12 mouse cellular contexts compared by ENCODE assay signal in the genomic region with DNA sequence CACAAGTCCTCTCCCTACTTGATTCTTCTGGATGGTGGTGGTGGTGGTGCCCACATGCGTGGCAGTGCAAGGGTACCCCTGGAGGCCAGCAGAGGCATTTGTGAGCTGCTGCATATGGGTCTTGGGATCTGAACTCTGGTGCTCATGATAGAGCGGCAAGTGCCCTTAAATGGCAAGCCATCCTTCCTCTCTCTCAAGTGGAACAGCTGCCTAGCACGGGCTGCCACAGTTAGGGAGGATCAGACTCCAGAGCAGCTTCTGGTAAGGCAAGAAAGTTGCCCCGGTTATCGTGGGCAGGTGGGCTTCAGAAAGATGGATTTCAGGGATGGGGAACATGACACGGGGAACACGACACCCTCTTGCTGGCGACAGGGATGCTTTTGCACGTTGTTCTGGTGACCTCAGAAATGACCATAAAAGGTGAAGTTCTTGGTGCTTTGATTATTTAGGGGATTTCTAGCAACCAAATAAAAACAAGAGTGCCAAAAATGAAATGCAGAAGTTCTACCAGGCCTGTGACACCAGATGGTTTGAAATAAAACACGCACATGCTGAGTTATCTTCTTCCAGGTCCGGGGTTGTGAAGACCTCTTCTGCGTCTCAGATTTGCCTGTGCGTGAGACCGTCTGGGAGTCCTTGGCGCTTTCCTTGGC. TPM values are rescaled to one million over a fixed set of nuclear protein-coding genes. Genes with fewer than 3 reads are reported as not detected.
DNase-seq lines count a peak whose midpoint lies in the region; ATAC-seq and TF ChIP-seq lines count a peak whose summit lies in the region.
"Had no signal": no experiment of that assay in that cellular context is flagged by ENCODE, and none has a peak within 500 bp of the region (broad histone marks: within the 10 kb centered on the region; RNA-seq: fewer than 3 reads in every experiment).

No protein-coding gene starts in this region.

- H3K9me3 ChIP-seq in heart, embryonic 16.5 days (replicated peaks; ENCODE audit: control insufficient read depth, low read length): no peaks in the 10 kb centered on the region
- H3K9me3 ChIP-seq in heart, embryonic 11.5 days (replicated peaks; ENCODE audit: control insufficient read depth, low read length): no peaks in the 10 kb centered on the region
- no peaks in the 10 kb centered on the region for H3K9me3 ChIP-seq in liver, embryonic 14.5 days (ENCODE audit: control insufficient read depth, low read length)
- H3K9me3 ChIP-seq: limb, embryonic 13.5 days; midbrain, embryonic 10.5 days had no signal

- TF ChIP-seq POLR2A in bone marrow, adult 2 months (IDR thresholded peaks at IDR 0.05; ENCODE audit: borderline replicate concordance, control insufficient read depth, low read depth, low read length): no peak

- H3K36me3 ChIP-seq in heart, embryonic 16.5 days (ENCODE audit: control insufficient read depth, insufficient read depth): no peaks in the 10 kb centered on the region
- no peaks in the 10 kb centered on the region for H3K36me3 ChIP-seq in heart, embryonic 11.5 days (ENCODE audit: control insufficient read depth, insufficient read depth, low read length)
- no peaks in the 10 kb centered on the region for H3K36me3 ChIP-seq in liver, embryonic 14.5 days (replicated peaks; ENCODE audit: control insufficient read depth, insufficient read depth, low read depth)
- H3K36me3 ChIP-seq: limb, embryonic 13.5 days; midbrain, embryonic 10.5 days had no signal

- H3K27me3 ChIP-seq in heart, embryonic 16.5 days (ENCODE audit: control insufficient read depth, insufficient read depth, low read length): no peaks in the 10 kb centered on the region
- no peaks in the 10 kb centered on the region for H3K27me3 ChIP-seq in heart, embryonic 11.5 days (ENCODE audit: control insufficient read depth, insufficient read depth, low read length)
- H3K27me3 ChIP-seq in liver, embryonic 14.5 days (ENCODE audit: control insufficient read depth, insufficient read depth, low read length): no peaks in the 10 kb centered on the region

- no peak overlapping the region for H3K9ac ChIP-seq in heart, embryonic 16.5 days (ENCODE audit: low read length)
- H3K9ac ChIP-seq in heart, embryonic 11.5 days (ENCODE audit: low read depth, low read length): no peak overlapping the region
- no peak overlapping the region for H3K9ac ChIP-seq in liver, embryonic 14.5 days (replicated peaks)
- H3K9ac ChIP-seq: limb, embryonic 13.5 days had no signal

- peak; percentile 9; the same call in 1 of the 2 replicates for ATAC-seq in heart, embryonic 16.5 days (replicated peaks; ENCODE audit: extremely low read depth, insufficient read depth, low FRiP score)
- ATAC-seq in heart, embryonic 11.5 days (replicated peaks; ENCODE audit: insufficient number of reproducible peaks, low FRiP score, low TSS enrichment): no peak
- no peak for ATAC-seq in liver, embryonic 14.5 days (ENCODE audit: insufficient read depth)
- 0 out of 2 replicates have a peak, but pooled peaks have one; percentile 14 for ATAC-seq in monocyte, adult 5-6 weeks (replicated peaks; ENCODE audit: insufficient number of reproducible peaks, low FRiP score, low TSS enrichment, poor library complexity, severe bottlenecking)

- peak; percentile 40 for TF ChIP-seq CTCF in liver, embryonic 14.5 days (IDR thresholded peaks at IDR 0.05; ENCODE audit: low read depth)
- TF ChIP-seq CTCF in bone marrow, adult 2 months (IDR thresholded peaks at IDR 0.05; ENCODE audit: control insufficient read depth, insufficient read depth, low read length): peak; percentile 41

- 70% methylated on average over 15 of the region's 15 CpGs for WGBS in heart, embryonic 16.5 days
- WGBS in heart, embryonic 11.5 days (ENCODE audit: insufficient replicate concordance): 75% methylated on average over 15 of the region's 15 CpGs
- WGBS in liver, embryonic 14.5 days (ENCODE audit: insufficient replicate concordance): 72% methylated on average over 15 of the region's 15 CpGs
- WGBS in bone marrow, adult 2 months: 72% methylated on average over 15 of the region's 15 CpGs

- no peak for DNase-seq in liver, embryonic 14.5 days (ENCODE audit: low read depth in 3 of 3, low spot score in 3 of 3)
- DNase-seq in liver: no peak
- DNase-seq in cerebellum, postnatal 4 days (ENCODE audit: low spot score in 2 of 2): no peak
- DNase-seq: adrenal gland, adult 8-10 months; heart, postnatal 36 days had no signal

- no peak overlapping the region for H3K4me2 ChIP-seq in heart, embryonic 16.5 days (ENCODE audit: low read depth, low read length)
- no peak overlapping the region for H3K4me2 ChIP-seq in heart, embryonic 11.5 days
- peak overlapping the region; percentile 8; the same call in 1 of the 2 replicates for H3K4me2 ChIP-seq in liver, embryonic 14.5 days (ENCODE audit: low read depth)
- H3K4me2 ChIP-seq: limb, embryonic 13.5 days had no signal

- H3K4me1 ChIP-seq in heart, embryonic 16.5 days (ENCODE audit: control insufficient read depth, insufficient read depth, low read length): peaks cover 13% of the 10 kb centered on the region
- H3K4me1 ChIP-seq in heart, embryonic 11.5 days (ENCODE audit: control insufficient read depth, insufficient read depth, low read length): peaks cover 12% of the 10 kb centered on the region; the same call in 1 of the 2 replicates
- H3K4me1 ChIP-seq in liver, embryonic 14.5 days (replicated peaks; ENCODE audit: control insufficient read depth in 2 of 2, insufficient read depth in 2 of 2, low read length in 1 of 2): peaks cover 21 to 37% of the 10 kb centered on the region in 2 experiments
- peaks cover 1% of the 10 kb centered on the region; the same call in 1 of the 2 replicates for H3K4me1 ChIP-seq in bone marrow, adult 2 months (ENCODE audit: control insufficient read depth, insufficient read depth, low read length)

- no peak for TF ChIP-seq EP300 in liver, embryonic 14.5 days (IDR thresholded peaks at IDR 0.05; ENCODE audit: low read depth)

- H3K27ac ChIP-seq in heart, embryonic 16.5 days (ENCODE audit: low read length): no peak overlapping the region
- no peak overlapping the region for H3K27ac ChIP-seq in heart, embryonic 11.5 days (ENCODE audit: low read depth, low read length)
- H3K27ac ChIP-seq in liver, embryonic 14.5 days: no peak overlapping the region
- peak overlapping the region; percentile 67 for H3K27ac ChIP-seq in bone marrow, adult 2 months (ENCODE audit: control insufficient read depth, insufficient read depth, low read depth, low read length, poor library complexity)
- H3K27ac ChIP-seq: midbrain, embryonic 10.5 days had no signal

- no peak overlapping the region for H3K4me3 ChIP-seq in heart, embryonic 16.5 days (ENCODE audit: low read length)
- H3K4me3 ChIP-seq in heart, embryonic 11.5 days (ENCODE audit: low read depth, low read length): no peak overlapping the region
- H3K4me3 ChIP-seq in liver, embryonic 14.5 days (ENCODE audit: insufficient read depth in 1 of 2, low read depth in 2 of 2, low read length in 2 of 2): no peak overlapping the region
- no peak overlapping the region for H3K4me3 ChIP-seq in bone marrow, adult 2 months (replicated peaks; ENCODE audit: control insufficient read depth, low read depth, low read length)
- H3K4me3 ChIP-seq: limb, embryonic 13.5 days; midbrain, embryonic 10.5 days had no signal

RNA-seq across cellular contexts. Expression of a gene that starts 7.3 kb away (rescaled TPM):
- polyA plus RNA-seq in heart, embryonic 16.5 days (2015; fragmentation: Nextera tagmentation; extraction: Ambion mirVana): 107 and 120 TPM in 2 replicates
- polyA plus RNA-seq in heart, embryonic 11.5 days (2014; fragmentation: Nextera tagmentation; extraction: Ambion mirVana): 80.5 and 84.1 TPM in 2 replicates
- 41.8 and 46.7 TPM in 2 replicates for polyA plus RNA-seq in liver, embryonic 14.5 days (2012; rRNA removed)
- 83.2 and 86.5 TPM in 2 replicates for polyA plus RNA-seq in liver, embryonic 14.5 days (2014; fragmentation: Nextera tagmentation; extraction: Ambion mirVana)
- 69.2 and 70.5 TPM in 2 replicates for polyA plus RNA-seq in bone marrow, adult 2 months (2011; ENCODE audit: insufficient read depth, insufficient read length, low replicate concordance, missing spikeins)
- total RNA-seq in monocyte, adult 5-6 weeks (2017): 155 to 165 TPM (median 163 TPM) in 3 replicates

RNA-seq across cellular contexts. Expression of a gene that starts 49.9 kb away (rescaled TPM):
- polyA plus RNA-seq in heart, embryonic 16.5 days (2015; fragmentation: Nextera tagmentation; extraction: Ambion mirVana): not detected in 2 replicates
- polyA plus RNA-seq in heart, embryonic 11.5 days (2014; fragmentation: Nextera tagmentation; extraction: Ambion mirVana): 0.20 TPM in 1 of 2 replicates, not detected in the other
- 0.01 TPM in 1 of 2 replicates, not detected in the other for polyA plus RNA-seq in liver, embryonic 14.5 days (2012; rRNA removed)
- 0.11 TPM in 1 of 2 replicates, not detected in the other for polyA plus RNA-seq in liver, embryonic 14.5 days (2014; fragmentation: Nextera tagmentation; extraction: Ambion mirVana)
- polyA plus RNA-seq in bone marrow, adult 2 months (2011; ENCODE audit: insufficient read depth, insufficient read length, low replicate concordance, missing spikeins): 4.4 and 11.8 TPM in 2 replicates
- total RNA-seq in monocyte, adult 5-6 weeks (2017): 0.49 to 1.2 TPM in 2 of 3 replicates, not detected in the other
- polyA plus RNA-seq: limb, embryonic 13.5 days; midbrain, embryonic 10.5 days; neural tube, embryonic 11.5 days had no signal

RNA-seq across cellular contexts. Expression of a gene that starts 55.3 kb away (rescaled TPM):
- 0.51 and 1.1 TPM in 2 replicates for polyA plus RNA-seq in heart, embryonic 16.5 days (2015; fragmentation: Nextera tagmentation; extraction: Ambion mirVana)
- polyA plus RNA-seq in heart, embryonic 11.5 days (2014; fragmentation: Nextera tagmentation; extraction: Ambion mirVana): 0.13 TPM in 1 of 2 replicates, not detected in the other
- polyA plus RNA-seq in liver, embryonic 14.5 days (2012; rRNA removed): 0.10 and 0.22 TPM in 2 replicates
- polyA plus RNA-seq in liver, embryonic 14.5 days (2014; fragmentation: Nextera tagmentation; extraction: Ambion mirVana): 0.09 and 0.18 TPM in 2 replicates
- polyA plus RNA-seq in bone marrow, adult 2 months (2011; ENCODE audit: insufficient read depth, insufficient read length, low replicate concordance, missing spikeins): 16.5 TPM in 2 replicates
- 77.4 to 130 TPM (median 92.6 TPM) in 3 replicates for total RNA-seq in monocyte, adult 5-6 weeks (2017)
- polyA plus RNA-seq: neural tube, embryonic 11.5 days had no signal

Comparison
In these comparisons a context has a peak if more than half of its experiments do, and no peak if none do; other contexts are left out.
1. ATAC-seq: peak in heart, embryonic 16.5 days (single experiment) and monocyte, adult 5-6 weeks (single experiment); none in heart, embryonic 11.5 days (single experiment) and liver, embryonic 14.5 days (single experiment).